Mouse (Mus musculus): ENCODE data around the gene Kcna3.
A peak's percentile ranks its signal among the peaks of the same experiment; 100 is the strongest.

Kcna3 gene

GRCm38 (mm10) chr3:107035521-107036457 is at the start of gene Kcna3:
Kcna3 (plus strand) TSS chr3:107036169.
- DNase-seq (ENCODE audit: low spot score in 2 of 2): peak; percentile 38 to 74

- no peak for DNase-seq (ENCODE audit: low spot score in 2 of 2)
These were observed 44.6 kb upstream of the Kcna3 start for GRCm38 (mm10) chr3:106991334-106991733.

- DNase-seq (ENCODE audit: low spot score in 2 of 2): no peak
These were observed 40.6 kb upstream of the Kcna3 start for GRCm38 (mm10) chr3:106995347-106995746.

GRCm38 (mm10) chr3:106996186-106996585 is 39.8 kb upstream of the Kcna3 start:
- DNase-seq (ENCODE audit: low spot score in 2 of 2): no peak

- no peak for DNase-seq (ENCODE audit: low spot score in 2 of 2)
These were observed 37.6 kb upstream of the Kcna3 start for GRCm38 (mm10) chr3:106998370-106998769.

GRCm38 (mm10) chr3:107000165-107000564 is 35.8 kb upstream of the Kcna3 start:
- DNase-seq (ENCODE audit: low spot score in 2 of 2): no peak

- DNase-seq (ENCODE audit: low spot score in 2 of 2): no peak
These were observed 33.5 kb upstream of the Kcna3 start for GRCm38 (mm10) chr3:107002249-107003123.

GRCm38 (mm10) chr3:107009329-107010076 is 26.5 kb upstream of the Kcna3 start:
- no peak for DNase-seq (ENCODE audit: low spot score in 2 of 2)

- DNase-seq (ENCODE audit: low spot score in 2 of 2): no peak
These were observed 17.7 kb upstream of the Kcna3 start for GRCm38 (mm10) chr3:107018286-107018685.

GRCm38 (mm10) chr3:107031547-107031946 is 4.4 kb upstream of the Kcna3 start:
- DNase-seq (ENCODE audit: low spot score in 2 of 2): no peak

GRCm38 (mm10) chr3:107034776-107035175 is 1.2 kb upstream of the Kcna3 start:
- DNase-seq (ENCODE audit: low spot score in 2 of 2): no peak

- DNase-seq (ENCODE audit: low spot score in 2 of 2): peak; percentile 26 to 30
These were observed 580 bp downstream of the Kcna3 start for GRCm38 (mm10) chr3:107036458-107037039.

- DNase-seq (ENCODE audit: low spot score in 2 of 2): no peak
These were observed 1.1 kb downstream of the Kcna3 start for GRCm38 (mm10) chr3:107037105-107037504.

- DNase-seq (ENCODE audit: low spot score in 2 of 2): peak; percentile 8 to 21
These were observed 1.7 kb downstream of the Kcna3 start for GRCm38 (mm10) chr3:107037536-107038155.

- DNase-seq (ENCODE audit: low spot score in 2 of 2): no peak
These were observed 2.2 kb downstream of the Kcna3 start for GRCm38 (mm10) chr3:107038156-107038536.

GRCm38 (mm10) chr3:107038661-107039223 is 2.8 kb downstream of the Kcna3 start:
- peak in 1 of 2 experiments; percentile 41 for DNase-seq (ENCODE audit: low spot score in 2 of 2)

GRCm38 (mm10) chr3:107039306-107039705 is 3.3 kb downstream of the Kcna3 start:
- no peak for DNase-seq (ENCODE audit: low spot score in 2 of 2)

- no peak for DNase-seq (ENCODE audit: low spot score in 2 of 2)
These were observed 4.4 kb downstream of the Kcna3 start for GRCm38 (mm10) chr3:107040408-107040807.

- no peak for DNase-seq (ENCODE audit: low spot score in 2 of 2)
These were observed 5.7 kb downstream of the Kcna3 start for GRCm38 (mm10) chr3:107041718-107042117.

- no peak for DNase-seq (ENCODE audit: low spot score in 2 of 2)
These were observed 25.5 kb downstream of the Kcna3 start for GRCm38 (mm10) chr3:107061468-107061867.

Measured in spleen, postnatal 10 days (tissue).